Mouse (Mus musculus): ENCODE measurements around the gene Psmc2.

DNA sequence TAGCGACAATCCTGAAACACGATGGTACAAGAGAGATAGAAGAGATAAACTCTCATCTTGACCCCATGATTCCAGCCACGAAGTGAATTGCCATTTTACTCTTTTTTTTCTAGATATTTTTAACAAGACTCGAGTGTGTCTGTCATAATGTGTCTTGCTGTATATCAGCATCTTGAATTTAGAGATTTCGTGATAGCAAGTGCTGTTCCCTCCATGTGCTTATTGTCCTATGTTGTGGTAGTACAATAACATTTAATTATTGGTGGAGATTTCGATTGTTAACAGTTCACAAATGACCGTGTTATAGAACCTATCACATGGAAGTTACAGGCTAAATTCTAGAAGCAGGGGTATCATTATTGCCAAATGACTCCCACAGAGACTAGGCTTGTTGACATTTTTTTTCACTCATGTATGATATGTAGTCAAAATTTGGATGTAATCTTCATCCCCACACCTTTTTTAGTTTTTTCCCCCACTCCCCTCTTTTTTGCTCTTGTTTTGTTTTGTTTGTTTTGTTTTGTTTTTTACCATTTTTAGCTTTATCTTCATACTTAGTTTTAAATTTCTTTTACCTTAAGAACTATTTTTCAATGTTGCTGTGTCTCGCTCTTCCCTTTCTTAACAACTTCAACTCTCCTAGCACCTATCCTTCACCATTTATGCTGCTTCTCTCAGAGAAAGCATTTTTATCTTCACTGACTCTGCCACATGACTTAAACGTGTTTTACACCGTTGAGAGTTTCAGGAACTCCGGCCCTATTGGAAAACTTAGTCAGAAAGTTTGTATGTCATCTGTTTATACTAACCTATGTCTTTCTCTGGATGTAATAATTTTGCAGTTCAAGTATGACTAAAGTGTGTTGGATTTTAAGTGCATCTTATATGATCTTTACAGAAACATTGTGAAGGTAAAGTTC, 2.4 kb downstream of the Psmc2 start:
- TF ChIP-seq EP300 (IDR thresholded peaks at IDR 0.05; ENCODE audit: low read depth) (no peak), CTCF (IDR thresholded peaks at IDR 0.05; ENCODE audit: low read depth) (no peak)

Data from liver, postnatal 0 days (tissue).